Mouse (Mus musculus) brain, embryonic 14.5 days (tissue): ENCODE measurements at regions not wholly inside any gene's neighbourhood (a gene's known extent, or its start where the extent isn't known, plus 50 kb on each side); places are given as distances from the start of the nearest gene placed in this dataset.

ENCODE experiments used
- CTCF ChIP-seq: fragments of 200-500 bp; IDR thresholded peaks from 2 replicates; pipeline ENCODE4 v1.5.1; 2012; ENCODE audit warnings: inconsistent platforms, mild to moderate bottlenecking, moderate library complexity, borderline replicate concordance; ENCODE audit not compliant: insufficient read depth, insufficient read length; ENCODE audit errors: extremely low read depth
- POLR2A ChIP-seq: fragments of 200-500 bp; IDR thresholded peaks from 2 replicates; pipeline ENCODE4 v1.6.1; 2012; ENCODE audit warnings: mild to moderate bottlenecking, inconsistent platforms, borderline replicate concordance; ENCODE audit not compliant: poor library complexity, insufficient read depth, insufficient read length, severe bottlenecking; ENCODE audit errors: extremely low read depth

GRCm38 (mm10) chr2:139041671-139042273, 451.9 kb upstream of the Sptlc3 start:
- TF ChIP-seq CTCF (no peak), POLR2A (no peak)
